Mouse (Mus musculus) lung, embryonic 14.5 days (tissue): ENCODE measurements at regions not wholly inside any gene's neighbourhood (a gene's known extent, or its start where the extent isn't known, plus 50 kb on each side); places are given as distances from the start of the nearest gene placed in this dataset.

Experiments used
- ATAC-seq: fragments of 200-750 bp; cut with Nextera tagmentation; 2 replicates; pipeline ENCODE4 v1.8.0; 2017; ENCODE audit warnings: mild to moderate bottlenecking, moderate TSS enrichment, moderate library complexity; ENCODE audit not compliant: insufficient read depth
- DNase-seq: peaks from one replicate; pipeline ENCODE4 v3.0.0-alpha.2; 2015
- H3K27ac ChIP-seq: fragments of 300-500 bp; sonication (generic); 2 replicates; pipeline ENCODE4 v1.5.1; 2014; ENCODE audit warnings: low read depth, mild to moderate bottlenecking, moderate library complexity
- H3K27me3 ChIP-seq: fragments of 300-500 bp; sonication (generic); 2 replicates; pipeline ENCODE4 v1.6.1; 2014; ENCODE audit warnings: low read length, control low read depth; ENCODE audit not compliant: insufficient read depth
- H3K36me3 ChIP-seq: fragments of 300-500 bp; sonication (generic); 2 replicates; pipeline ENCODE4 v1.6.1; 2014; ENCODE audit warnings: control low read depth; ENCODE audit not compliant: insufficient read depth
- H3K4me1 ChIP-seq: fragments of 300-500 bp; sonication (generic); 2 replicates; pipeline ENCODE4 v1.6.1; 2014; ENCODE audit warnings: antibody characterized with exemption, control low read depth; ENCODE audit not compliant: insufficient read depth
- H3K4me2 ChIP-seq: fragments of 300-500 bp; sonication (generic); 2 replicates; pipeline ENCODE4 v1.6.1; 2014; ENCODE audit warnings: mild to moderate bottlenecking
- H3K4me3 ChIP-seq: fragments of 300-500 bp; sonication (generic); 2 replicates; pipeline ENCODE4 v1.5.1; 2014; ENCODE audit warnings: low read depth, low read length
- H3K9ac ChIP-seq: fragments of 300-500 bp; sonication (generic); 2 replicates; pipeline ENCODE4 v1.6.1; 2014
- H3K9me3 ChIP-seq: fragments of 300-500 bp; sonication (generic); 2 replicates; pipeline ENCODE4 v1.6.1; 2016; ENCODE audit warnings: low read depth, low read length, control low read depth
- CTCF ChIP-seq: IDR thresholded peaks from 2 replicates; pipeline ENCODE4 v1.5.1; 2016; ENCODE audit warnings: antibody characterized with exemption, low read depth
- WGBS: fragments of 180-500 bp; shearing (Covaris S2); extraction: QIAGEN DNeasy Blood & Tissue Kit; methylation state at CpG from one replicate; pipeline ENCODE4 v1.1.7; 2014; 5-methylcytosine and 5-hydroxymethylcytosine counted together

DNA sequence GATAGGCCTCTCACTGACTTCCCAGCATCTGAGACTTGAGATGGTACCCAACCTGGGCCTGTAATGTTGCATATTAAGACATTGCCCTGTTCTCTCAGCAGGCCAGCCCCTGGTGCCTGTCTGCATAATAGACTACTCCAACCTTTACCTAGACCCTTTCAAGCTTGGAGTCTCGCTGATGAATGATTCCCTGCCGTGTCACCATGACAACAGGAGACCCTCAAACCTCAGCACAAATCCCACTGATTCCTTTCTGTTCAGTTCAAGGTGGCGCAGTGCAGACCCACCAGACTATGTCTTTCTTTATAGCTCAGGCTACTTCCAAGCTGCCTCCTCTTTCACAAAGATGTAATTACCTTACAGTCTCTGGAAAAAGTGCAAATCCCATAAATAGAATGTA lies 172.0 kb downstream of the Dcdc2c start:
- DNase-seq (no peak), ATAC-seq (no peak)
- Histone ChIP-seq H3K4me2 (no peak overlapping the region), H3K9ac (no peak overlapping the region), H3K36me3 (no peaks in the 10 kb centered on the region), H3K9me3 (no peaks in the 10 kb centered on the region), H3K27ac (no peak overlapping the region), H3K4me1 (no peaks in the 10 kb centered on the region), H3K4me3 (no peak overlapping the region), H3K27me3 (no peaks in the 10 kb centered on the region)
- 83% methylated on average over 3 of the region's 3 CpGs for WGBS
- TF ChIP-seq CTCF, result no peak

GRCm38 (mm10) chr12:28377968-28378367 lies 174.2 kb downstream of the Dcdc2c start:
- Histone ChIP-seq H3K4me2 (no peak overlapping the region), H3K9me3 (no peaks in the 10 kb centered on the region), H3K36me3 (no peaks in the 10 kb centered on the region), H3K27ac (no peak overlapping the region), H3K27me3 (no peaks in the 10 kb centered on the region), H3K9ac (no peak overlapping the region), H3K4me3 (no peak overlapping the region), H3K4me1 (no peaks in the 10 kb centered on the region)
- 78% methylated on average over 3 of the region's 3 CpGs for WGBS
- no peak for TF ChIP-seq CTCF
- DNase-seq (no peak), ATAC-seq (no peak)

DNA sequence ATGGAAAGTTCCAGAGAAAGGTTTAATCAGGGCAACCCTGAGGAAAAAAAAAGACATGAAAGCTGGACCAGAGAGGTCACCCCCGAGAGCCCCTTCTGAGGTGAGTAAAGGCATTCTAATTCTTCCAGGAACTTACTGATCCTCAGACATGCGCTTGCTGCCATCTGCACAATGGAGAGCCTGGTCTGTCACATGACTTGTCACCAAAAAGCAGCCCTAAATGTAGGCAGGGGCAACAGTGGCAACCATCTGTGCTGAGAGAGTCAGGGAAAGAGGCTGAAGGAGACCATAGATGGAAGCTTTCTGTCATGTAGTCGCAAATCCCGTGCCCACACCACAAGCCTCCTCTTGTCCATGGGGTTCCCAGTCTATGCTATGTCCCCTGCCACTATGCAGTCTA lies 174.8 kb downstream of the Dcdc2c start:
- Histone ChIP-seq H3K4me1 (no peaks in the 10 kb centered on the region), H3K9ac (no peak overlapping the region), H3K9me3 (no peaks in the 10 kb centered on the region), H3K27me3 (no peaks in the 10 kb centered on the region), H3K4me3 (no peak overlapping the region), H3K4me2 (no peak overlapping the region), H3K27ac (no peak overlapping the region), H3K36me3 (no peaks in the 10 kb centered on the region)
- TF ChIP-seq CTCF, result no peak
- no peak for ATAC-seq
- WGBS, result 81% methylated on average over 4 of the region's 4 CpGs
- DNase-seq, result no peak

GRCm38 (mm10) chr12:28376770-28377169 lies 175.4 kb downstream of the Dcdc2c start:
- DNase-seq, result no peak
- H3K9me3 ChIP-seq, result no peaks in the 10 kb centered on the region
- H3K4me2 ChIP-seq, result no peak overlapping the region
- H3K9ac ChIP-seq, result no peak overlapping the region
- no peak for ATAC-seq
- H3K4me3 ChIP-seq, result no peak overlapping the region
- no peaks in the 10 kb centered on the region for H3K36me3 ChIP-seq
- no peaks in the 10 kb centered on the region for H3K27me3 ChIP-seq
- no peak overlapping the region for H3K27ac ChIP-seq
- no peaks in the 10 kb centered on the region for H3K4me1 ChIP-seq
- no peak for TF ChIP-seq CTCF
- WGBS, result 55% methylated on average over 4 of the region's 4 CpGs

DNA sequence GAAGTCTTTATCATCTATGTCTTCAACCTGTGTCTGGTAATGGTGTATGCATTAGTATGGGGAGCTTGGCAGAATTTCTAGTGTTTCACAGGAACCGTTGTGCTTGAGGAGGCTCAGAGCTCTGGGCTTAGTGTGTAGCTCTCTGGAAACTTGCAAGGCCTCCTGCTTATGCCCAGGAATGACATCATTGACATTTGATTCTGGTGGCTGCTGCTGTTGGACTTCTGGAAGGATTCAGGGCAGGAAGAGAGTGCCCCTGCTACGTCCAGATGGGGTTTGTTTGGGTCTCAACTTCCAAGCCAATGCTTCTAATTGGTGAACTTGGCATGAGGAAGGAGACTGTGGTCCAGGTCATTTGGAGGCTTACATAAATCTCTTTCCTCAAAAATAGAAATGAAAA lies 186.9 kb downstream of the Dcdc2c start:
- DNase-seq (peak; percentile 28), ATAC-seq (no peak)
- Histone ChIP-seq H3K4me3 (no peak overlapping the region), H3K9me3 (no peaks in the 10 kb centered on the region), H3K27ac (no peak overlapping the region), H3K4me2 (no peak overlapping the region), H3K4me1 (peaks cover 6% of the 10 kb centered on the region; the same call in 1 of the 2 replicates), H3K27me3 (no peaks in the 10 kb centered on the region), H3K36me3 (no peaks in the 10 kb centered on the region), H3K9ac (no peak overlapping the region)
- TF ChIP-seq CTCF, result no peak
- WGBS, result 48% methylated on average over 2 of the region's 2 CpGs

- no peaks in the 10 kb centered on the region for H3K9me3 ChIP-seq
- no peak for TF ChIP-seq CTCF
- ATAC-seq (no peak), DNase-seq (no peak)
- no peaks in the 10 kb centered on the region for H3K27me3 ChIP-seq
- H3K4me1 ChIP-seq, result no peaks in the 10 kb centered on the region
- H3K4me2 ChIP-seq, result no peak overlapping the region
- 52% methylated on average over 7 of the region's 7 CpGs for WGBS
- no peak overlapping the region for H3K27ac ChIP-seq
- no peak overlapping the region for H3K4me3 ChIP-seq
- no peaks in the 10 kb centered on the region for H3K36me3 ChIP-seq
- H3K9ac ChIP-seq, result no peak overlapping the region
These were observed 193.4 kb downstream of the Dcdc2c start for GRCm38 (mm10) chr12:28358737-28359333.

- H3K27ac ChIP-seq, result no peak overlapping the region
- 86% methylated on average over 10 of the region's 10 CpGs for WGBS
- H3K9ac ChIP-seq, result no peak overlapping the region
- no peaks in the 10 kb centered on the region for H3K27me3 ChIP-seq
- no peaks in the 10 kb centered on the region for H3K4me1 ChIP-seq
- no peak for DNase-seq
- no peak overlapping the region for H3K4me2 ChIP-seq
- no peak for ATAC-seq
- no peaks in the 10 kb centered on the region for H3K9me3 ChIP-seq
- H3K4me3 ChIP-seq, result no peak overlapping the region
- no peaks in the 10 kb centered on the region for H3K36me3 ChIP-seq
- no peak for TF ChIP-seq CTCF
These were observed 194.4 kb downstream of the Dcdc2c start for GRCm38 (mm10) chr12:28357764-28358163.

DNA sequence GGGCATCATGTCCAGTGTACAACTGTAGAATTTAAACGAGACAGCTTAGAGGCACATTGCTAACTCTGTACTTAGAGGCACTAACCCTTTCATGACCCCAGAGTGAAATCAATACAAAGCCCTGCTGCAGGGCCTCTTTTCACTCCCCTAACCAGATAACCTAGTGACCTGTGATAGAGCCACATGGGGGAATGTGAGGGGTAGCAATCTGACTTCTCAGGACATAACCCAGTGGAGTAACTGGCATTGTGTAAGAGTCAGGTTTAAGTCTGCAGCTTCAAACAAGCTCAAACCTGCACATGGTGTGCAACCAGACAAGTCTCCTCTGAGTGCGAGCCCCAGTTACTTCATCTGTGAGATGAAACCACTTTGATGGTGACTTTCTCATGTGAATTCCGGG lies 199.1 kb downstream of the Dcdc2c start:
- TF ChIP-seq CTCF, result no peak
- 30% methylated on average over 3 of the region's 3 CpGs for WGBS
- no peak overlapping the region for H3K4me3 ChIP-seq
- no peaks in the 10 kb centered on the region for H3K36me3 ChIP-seq
- DNase-seq (no peak), ATAC-seq (no peak)
- H3K4me2 ChIP-seq, result no peak overlapping the region
- no peak overlapping the region for H3K9ac ChIP-seq
- no peaks in the 10 kb centered on the region for H3K9me3 ChIP-seq
- no peaks in the 10 kb centered on the region for H3K4me1 ChIP-seq
- no peak overlapping the region for H3K27ac ChIP-seq
- H3K27me3 ChIP-seq, result no peaks in the 10 kb centered on the region
